Mouse (Mus musculus) layer of hippocampus, postnatal 25 days (tissue): ENCODE measurements around the gene Gdpd3. TPM values are rescaled to one million over a fixed set of nuclear protein-coding genes. Genes with fewer than 3 reads are reported as not detected.
A peak's percentile ranks its signal among the peaks of the same experiment; 100 is the strongest.
"Not testable (repeated sequence)": the region's sequence is repeated elsewhere in the genome, so short reads cannot be mapped to it uniquely, and the experiment has no call there.

Experiments
- DNase-seq, 2 experiments: peaks; one replicate each; pipeline ENCODE4 v3.0.0; 2022; ENCODE audit warnings: mixed read lengths in 2 of 2, low spot score in 1 of 2; ENCODE audit errors: extremely low spot score in 1 of 2
- total RNA-seq, 2 experiments: library from RNA; stranded (reverse); gene quantifications; 2 replicates each; pipeline ENCODE4 v1.2.3; 2021

Gene Gdpd3
- total RNA-seq, result 1 to 10 TPM; 1.7 to 4.3 TPM

- DNase-seq, result no peak
Measured at GRCm38 (mm10) chr7:126766201-126766600, at the start of gene Gdpd3. Gene Gdpd3 (plus strand): TSS chr7:126766334.

- DNase-seq, result no peak
Measured at GRCm38 (mm10) chr7:126717566-126717965, 48.6 kb upstream of the Gdpd3 start.

GRCm38 (mm10) chr7:126718787-126719337 is 47.3 kb upstream of the Gdpd3 start:
- DNase-seq, result no peak

DNA sequence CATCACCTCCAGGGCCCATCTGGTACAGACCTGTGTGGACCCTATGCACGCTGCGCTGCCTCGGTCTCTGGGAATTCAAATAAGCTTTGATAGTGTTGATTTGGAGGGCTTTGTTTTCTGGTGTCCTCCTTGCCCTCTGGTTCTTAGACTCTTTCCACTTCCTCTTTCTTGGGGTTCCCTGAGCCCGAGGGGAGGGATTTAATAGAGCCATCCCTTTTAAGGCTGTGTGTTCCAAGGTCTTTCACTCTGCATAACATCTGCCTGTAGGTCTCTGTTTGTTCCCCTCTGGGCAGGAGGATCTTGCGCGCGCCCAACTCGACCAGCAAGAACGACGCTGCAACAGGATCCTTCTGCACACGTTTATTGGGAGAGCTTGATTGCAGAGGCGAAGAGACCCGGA is 44.5 kb upstream of the Gdpd3 start:
- no peak for DNase-seq

DNA sequence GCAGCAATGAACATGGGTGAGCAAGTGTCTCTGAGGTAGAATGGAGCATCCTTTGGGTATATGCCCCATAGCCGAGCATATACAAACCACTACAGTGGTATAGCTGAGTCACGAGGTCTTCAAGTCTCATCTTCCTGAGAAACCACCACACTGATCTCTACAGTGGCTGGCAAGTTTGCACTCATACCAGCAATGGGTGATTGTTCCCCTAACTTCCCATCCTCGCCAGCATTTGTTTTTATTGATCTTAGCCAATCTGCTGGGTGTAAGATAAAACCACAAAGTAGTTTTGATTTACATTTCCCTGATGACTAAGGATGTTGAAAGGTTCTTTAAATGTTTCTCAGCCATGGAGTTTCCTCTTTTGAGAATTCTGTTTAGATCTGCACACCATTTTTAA is 41.1 kb upstream of the Gdpd3 start:
- DNase-seq, result no peak

GRCm38 (mm10) chr7:126725667-126726066 is 40.5 kb upstream of the Gdpd3 start:
- DNase-seq, result no peak

DNA sequence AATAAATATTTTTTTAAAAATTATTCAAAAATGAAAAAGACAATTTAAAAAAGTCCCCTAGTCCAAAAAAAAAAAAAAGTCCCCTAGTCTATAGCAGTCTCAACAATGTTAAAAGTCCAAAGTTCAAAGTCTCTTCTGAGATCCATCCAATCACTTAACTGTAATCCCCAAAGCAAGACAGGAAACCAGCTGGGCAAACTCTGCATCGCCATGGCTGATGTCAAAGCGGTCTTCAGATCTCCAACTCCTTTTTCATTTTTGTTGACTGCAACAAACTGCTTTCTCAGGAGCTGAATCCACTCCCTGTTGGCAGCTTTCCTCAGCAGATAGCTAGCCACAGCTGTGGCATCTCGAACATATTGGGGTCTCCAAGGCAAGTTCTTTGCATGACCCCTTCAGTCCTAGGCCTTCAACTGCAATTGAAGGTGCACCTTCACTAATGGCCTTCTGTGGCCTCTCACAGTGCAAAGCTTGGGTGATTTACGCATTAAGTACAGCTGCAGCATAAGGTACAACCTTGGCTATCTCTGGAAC is 35.8 kb upstream of the Gdpd3 start:
- DNase-seq, result not testable (repeated sequence)

DNA sequence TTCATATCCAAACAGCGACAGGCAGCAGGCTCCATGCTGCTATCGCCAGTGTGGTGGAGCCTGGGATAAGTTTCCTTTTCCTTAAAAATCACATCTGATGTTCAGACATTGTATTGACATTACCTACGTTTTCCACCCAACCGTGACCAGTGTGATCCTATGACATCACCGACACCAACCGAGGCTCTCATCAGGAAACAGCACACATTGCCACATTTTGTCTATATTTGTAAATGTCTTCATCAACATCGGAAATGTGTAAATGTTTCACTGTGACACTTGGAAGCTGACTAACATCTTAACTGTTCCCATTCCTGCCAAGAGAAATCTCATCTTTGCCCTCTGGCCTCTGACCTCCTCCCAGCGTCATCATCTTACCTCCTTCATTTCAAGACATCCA is 30.0 kb upstream of the Gdpd3 start:
- no peak for DNase-seq

- DNase-seq, result no peak
Measured at GRCm38 (mm10) chr7:126739551-126739950, 26.6 kb upstream of the Gdpd3 start.

DNA sequence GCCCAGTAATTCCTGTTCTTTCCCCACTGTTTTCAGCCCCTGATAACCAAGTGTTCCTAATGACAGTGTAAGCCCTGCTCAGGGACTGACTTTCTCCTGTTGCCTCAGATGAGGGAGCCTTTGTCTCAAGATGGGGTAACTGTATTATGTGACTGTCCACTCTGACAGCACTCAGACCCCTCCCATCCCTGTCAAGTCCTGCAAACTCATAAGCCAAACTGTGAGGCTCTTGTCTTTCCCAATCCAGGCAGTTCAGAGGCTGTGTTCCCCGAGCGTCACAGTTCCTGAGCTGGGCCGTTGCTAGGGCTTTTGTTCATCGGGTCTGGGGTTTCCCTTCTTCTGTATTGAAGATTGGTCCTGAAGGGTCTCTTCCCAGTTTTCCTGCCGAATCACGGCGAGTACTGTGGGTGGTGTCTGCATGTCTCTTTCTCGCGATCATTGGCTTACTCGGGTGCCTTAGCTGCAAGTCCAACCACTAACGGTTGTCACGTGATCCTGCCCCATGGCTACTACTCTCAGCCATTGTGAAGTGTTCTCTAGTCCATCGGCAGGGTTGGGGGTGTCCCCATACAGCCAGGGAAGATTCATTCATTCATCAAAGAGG is 25.9 kb upstream of the Gdpd3 start:
- no peak for DNase-seq

DNA sequence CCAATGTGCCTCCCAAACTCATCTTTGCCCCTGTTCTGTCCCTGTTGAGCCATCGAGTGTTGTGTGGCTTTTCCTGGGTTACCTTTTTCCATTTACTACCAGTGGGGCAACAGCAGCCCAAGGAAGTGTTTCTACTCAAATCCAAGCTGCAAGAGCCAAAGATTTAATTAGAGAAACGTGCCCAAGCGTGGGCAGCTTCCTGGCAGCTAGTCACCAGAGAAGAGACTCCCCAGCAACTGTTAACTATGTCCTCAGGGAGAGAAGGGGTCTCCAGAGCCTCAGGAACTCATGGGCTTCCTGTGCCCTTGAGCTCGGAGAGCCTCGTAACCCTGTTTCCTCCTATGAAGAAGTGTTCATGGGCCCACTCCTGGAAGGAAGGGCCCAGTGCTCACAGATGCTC is 25.2 kb upstream of the Gdpd3 start:
- no peak for DNase-seq

- DNase-seq, result no peak
Measured at GRCm38 (mm10) chr7:126741452-126741851, 24.7 kb upstream of the Gdpd3 start.

GRCm38 (mm10) chr7:126741964-126742482 is 24.1 kb upstream of the Gdpd3 start:
- DNase-seq, result no peak

DNA sequence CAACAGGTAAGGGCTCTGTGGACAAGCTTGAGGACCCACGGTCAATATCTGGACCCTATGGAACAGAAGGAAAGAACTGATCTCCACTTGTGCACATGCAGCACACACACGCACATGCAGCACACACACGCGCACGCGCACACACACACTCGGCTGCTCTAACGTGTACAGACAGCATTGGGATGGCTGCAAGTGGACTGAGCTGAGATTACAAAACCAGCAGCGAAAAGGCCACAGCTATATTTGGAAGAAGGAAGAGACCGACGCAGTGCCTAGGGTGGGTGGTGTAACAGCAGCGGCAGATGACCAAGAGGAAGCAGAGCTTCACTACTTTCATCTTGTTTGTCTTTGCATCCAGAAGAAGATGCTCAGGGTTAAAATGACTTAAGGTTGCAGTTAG is 20.1 kb upstream of the Gdpd3 start:
- no peak for DNase-seq

GRCm38 (mm10) chr7:126746798-126747197 is 19.3 kb upstream of the Gdpd3 start:
- DNase-seq, result no peak

DNA sequence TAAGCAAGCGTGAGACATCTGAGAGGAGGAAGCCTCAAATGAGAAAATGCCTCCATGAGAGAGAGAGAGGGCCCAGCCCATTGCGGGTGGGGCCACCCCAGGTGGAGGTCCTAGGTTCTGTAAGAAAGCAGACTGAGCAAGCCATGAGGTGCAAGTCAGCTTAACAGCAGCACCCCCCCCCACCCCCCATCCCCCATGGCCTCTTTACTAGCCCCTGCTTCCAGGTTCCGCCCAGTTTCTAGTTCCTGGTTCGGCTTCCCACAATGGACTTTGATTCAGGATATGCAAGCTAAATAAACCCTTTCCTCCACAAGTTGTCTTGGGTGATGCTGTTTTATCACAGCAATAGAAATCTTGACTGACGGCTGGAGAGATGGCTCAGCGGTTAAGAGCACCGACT is 17.3 kb upstream of the Gdpd3 start:
- no peak for DNase-seq

DNA sequence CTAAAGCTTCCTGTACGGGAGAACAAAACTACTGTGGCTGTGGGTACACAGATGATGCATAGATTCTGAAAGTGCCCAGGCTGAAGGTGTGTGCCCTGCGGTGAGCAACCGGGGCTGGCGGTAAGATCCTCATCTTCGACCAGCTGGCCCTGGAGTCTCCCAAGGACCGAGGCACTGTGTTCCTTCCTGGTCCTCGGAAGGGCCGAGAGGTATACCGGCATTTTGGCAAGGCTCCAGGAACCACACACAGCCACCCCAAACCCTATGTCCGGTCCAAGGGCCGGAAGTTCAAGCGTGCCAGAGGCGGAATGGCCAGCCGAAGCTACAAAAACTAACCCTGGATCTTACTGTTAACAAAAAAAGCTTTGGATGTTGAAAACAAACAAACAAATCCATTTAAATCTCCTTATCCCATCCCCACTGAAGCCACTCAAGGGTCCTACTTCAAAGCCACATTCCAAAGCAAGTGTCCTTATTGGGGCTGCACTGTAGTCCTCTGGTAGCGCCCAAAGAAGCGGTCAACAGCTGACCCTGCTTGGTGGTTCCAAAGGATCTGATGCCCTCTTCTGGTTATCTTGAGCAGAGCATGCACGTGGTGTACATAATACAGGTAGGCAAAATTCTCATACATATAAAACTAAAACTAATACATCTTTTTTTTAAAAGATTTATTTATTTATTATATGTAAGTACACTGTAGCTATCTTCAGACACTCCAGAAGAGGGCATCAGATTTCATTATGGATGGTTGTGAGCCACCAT is 16.4 kb upstream of the Gdpd3 start:
- no peak for DNase-seq

- DNase-seq, result peak; percentile 51 to 66
Measured at GRCm38 (mm10) chr7:126754866-126755265, 11.3 kb upstream of the Gdpd3 start.

GRCm38 (mm10) chr7:126758539-126758938 is 7.6 kb upstream of the Gdpd3 start:
- no peak for DNase-seq

- peak; percentile 68 to 69 for DNase-seq
Measured at GRCm38 (mm10) chr7:126759050-126759671, 7.0 kb upstream of the Gdpd3 start, which contains the start of gene Mapk3. Gene Mapk3 (plus strand): TSS chr7:126759601.
